Mouse (Mus musculus): Measurements from ENCODE around the gene Tmem167b.

Tmem167b gene

DNA sequence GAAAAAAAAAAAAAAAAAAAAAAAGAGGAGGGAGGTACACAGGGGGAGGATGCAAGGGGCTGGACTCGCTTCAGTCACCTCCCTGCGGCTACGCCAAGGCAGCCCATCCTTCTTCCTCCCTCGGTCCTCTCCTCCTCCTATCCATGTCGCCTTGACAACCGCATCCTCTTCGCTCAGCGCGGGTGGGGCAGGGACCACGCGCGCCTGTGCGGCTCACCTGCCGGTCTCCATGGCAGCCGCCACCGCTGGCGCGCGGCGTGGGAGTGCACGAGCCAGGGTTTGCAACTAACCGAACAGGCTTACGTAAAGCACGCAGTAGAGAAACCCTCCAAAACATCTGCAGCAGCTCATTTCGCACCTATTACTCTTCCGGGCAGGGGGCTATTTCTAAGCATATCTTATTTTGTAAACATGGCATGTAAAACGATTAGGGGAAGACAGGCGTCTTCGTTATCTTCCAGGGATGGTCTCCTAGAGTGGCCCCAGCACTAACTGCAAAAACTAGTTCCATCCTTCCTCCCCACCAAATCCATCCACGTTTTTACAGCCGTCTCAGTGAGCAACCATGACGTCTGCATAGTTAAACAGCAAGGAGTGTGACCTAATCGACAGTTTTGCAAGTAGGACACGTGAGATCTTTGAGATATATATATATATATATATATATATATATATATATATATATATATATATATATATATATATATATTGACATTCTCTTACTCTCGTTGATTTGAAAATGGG is 25.6 kb downstream of the Tmem167b start, which contains the start of gene 5330417C22Rik:
Gene 5330417C22Rik (minus strand): TSS at position 20 of the 744 bp plus-strand sequence.
- peak; percentile 27 for DNase-seq

DNA sequence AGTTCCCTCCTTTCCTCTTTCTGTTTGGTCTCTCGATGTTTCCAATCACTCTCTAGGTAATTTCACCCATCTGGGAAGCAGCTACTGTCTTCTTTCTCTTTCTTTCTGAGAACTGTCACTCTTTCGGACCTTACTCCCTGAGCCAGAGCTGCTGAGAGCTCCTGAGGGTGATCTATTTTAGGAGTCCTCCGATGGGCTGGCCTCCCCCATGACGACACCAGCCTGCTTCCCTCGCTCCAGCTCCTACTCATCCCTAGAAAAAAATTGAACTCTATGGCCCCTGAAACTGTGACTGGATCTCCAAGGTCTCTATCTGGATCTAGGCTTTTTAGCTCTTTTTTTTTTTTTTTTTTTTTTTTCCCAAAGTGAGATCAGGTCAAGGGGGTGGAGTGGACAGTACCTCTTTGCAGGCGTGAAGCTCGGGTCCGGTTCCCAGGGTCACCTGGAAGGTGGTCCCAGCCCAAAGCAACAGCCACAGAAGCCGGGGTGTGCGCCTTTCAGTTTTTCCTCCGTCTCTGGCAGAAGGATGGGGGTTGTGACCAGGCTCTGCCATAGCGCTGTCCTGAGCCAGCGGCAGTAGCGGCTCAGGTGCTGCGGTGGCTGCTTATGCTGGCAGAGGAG is 26.3 kb downstream of the Tmem167b start:
- DNase-seq = no peak

DNA sequence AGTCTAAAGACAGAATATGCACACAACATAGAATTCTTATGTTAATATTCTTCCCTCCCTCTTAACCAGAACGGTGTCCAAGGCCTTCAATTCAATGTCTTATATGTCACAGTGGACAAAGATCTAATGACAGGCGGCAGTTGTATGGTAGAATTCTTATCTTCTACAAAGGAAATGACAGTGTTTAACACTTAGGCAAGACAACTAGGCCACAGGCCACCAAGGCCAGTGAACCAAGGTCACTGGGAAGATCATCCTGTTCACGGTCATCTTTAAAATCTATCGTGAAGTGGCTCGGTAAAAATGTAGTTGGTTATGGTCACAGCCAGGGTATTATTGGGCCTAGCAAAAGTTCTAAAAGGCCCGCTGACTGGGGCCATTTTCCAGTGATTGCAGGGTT is 28.3 kb downstream of the Tmem167b start, which contains the start of gene 1700013F07Rik:
Gene 1700013F07Rik (plus strand): TSS at position 200 of the 400 bp plus-strand sequence.
- DNase-seq = no peak

DNA sequence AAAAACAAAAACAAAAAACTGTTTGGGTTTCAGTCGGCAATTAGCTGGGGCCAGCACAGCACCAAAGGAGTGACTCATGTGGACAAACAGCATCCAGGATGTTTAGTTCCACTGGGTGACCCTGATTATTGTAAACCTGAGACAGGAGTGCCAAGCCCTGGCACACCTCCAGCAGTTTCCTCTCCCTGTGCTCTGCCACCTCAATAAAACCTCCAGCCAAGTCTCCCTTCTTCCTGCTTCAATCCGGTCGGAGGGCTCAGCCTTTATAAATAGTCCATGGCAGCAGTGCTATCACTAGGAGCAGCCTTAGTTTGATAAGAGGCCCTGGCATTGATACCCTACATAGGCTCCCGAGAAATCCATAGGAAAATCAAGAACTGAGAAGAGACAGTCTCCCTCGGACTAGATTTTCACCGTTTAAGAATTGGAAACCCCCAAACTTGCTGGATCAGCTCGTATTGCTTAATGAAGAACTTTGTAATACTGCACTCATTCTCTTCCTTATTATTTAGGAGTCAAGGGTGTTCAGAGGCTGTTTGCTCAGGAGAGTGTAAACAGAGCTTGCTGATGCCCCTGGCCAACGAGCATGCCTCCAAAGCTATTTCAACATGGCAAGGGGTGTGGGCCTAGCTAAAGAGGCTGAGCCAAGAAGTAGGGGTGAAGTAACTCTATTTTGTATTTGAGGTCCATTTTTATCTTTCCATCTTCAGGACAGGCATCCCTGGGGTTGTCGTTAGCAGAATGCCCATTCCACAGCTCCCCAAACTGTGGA is 29.0 kb downstream of the Tmem167b start:
- peak; percentile 48 for DNase-seq

DNA sequence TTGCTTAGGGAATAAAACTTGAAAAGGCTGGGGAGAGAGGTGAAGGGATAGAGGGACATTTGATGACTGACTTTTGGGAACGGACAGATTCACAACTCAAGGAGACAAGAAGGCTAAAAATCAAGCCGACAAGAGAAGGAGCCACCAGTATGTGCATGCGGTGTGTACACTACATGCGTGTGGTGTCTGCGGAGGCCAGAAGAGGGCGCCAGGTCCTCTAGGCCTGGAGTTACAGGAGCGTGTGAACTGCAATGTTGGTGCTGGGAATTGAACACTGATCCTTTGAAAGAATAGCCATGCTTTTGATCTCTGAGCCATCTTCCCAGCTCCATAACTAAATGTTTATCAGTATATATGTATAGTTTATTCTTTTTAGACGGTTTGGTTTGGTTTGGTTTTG is 33.8 kb downstream of the Tmem167b start:
- no peak for DNase-seq

DNA sequence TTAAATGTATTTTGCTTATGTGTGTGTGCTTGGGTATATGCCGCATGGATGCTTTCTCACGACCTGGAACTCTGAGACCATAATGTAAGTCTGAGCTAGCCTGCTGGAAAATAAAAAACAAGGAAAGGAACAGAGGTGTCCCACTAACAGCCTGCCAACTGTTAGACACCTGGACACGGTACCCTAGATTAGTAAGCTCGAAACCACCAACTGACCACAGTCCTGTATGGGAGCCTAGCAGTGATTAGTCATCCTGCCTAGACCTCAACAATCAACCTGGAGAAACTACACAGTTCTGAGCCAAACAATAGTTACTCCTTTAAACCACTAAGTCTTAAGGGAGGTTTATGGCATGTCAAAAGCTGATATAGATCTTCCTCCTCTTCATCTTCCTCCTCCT is 38.9 kb downstream of the Tmem167b start:
- no peak for DNase-seq

DNA sequence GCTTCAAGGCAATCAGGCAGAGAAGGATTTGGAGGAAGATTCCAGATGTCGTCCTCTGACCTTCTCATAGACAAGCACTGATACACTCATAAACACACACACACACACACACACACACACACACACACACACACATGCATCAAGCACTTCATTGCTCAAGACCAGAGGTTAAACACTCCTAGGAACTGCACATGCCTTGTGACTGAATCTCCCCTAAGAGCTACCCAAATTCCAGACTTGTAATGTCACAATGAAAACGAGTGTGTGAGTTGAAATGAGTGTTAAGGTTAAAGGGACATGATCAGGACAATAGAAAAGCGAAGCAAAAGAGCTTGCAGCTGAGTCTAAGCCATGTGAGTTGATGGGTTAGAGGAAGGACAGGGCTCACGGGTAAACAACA is 44.0 kb downstream of the Tmem167b start:
- DNase-seq = no peak

DNA sequence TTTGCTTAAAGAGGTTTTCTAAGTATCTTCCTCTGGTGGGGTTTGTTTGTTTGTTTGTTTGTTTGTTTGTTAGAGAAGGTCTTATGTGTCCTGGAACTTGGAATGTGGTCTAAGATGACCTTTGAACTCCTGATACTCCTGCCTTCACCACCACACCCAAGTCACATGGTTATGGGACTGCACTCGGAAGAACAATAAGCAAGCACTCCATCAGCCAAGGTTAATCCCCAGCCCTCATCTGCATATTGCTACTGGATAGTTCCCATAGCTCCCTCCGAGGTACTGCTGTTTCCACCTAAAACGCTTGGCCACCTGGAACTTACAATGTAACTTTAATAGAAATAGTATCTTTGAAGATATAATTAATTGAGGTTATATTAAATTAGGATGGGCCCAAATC is 48.8 kb downstream of the Tmem167b start:
- no peak for DNase-seq

DNA sequence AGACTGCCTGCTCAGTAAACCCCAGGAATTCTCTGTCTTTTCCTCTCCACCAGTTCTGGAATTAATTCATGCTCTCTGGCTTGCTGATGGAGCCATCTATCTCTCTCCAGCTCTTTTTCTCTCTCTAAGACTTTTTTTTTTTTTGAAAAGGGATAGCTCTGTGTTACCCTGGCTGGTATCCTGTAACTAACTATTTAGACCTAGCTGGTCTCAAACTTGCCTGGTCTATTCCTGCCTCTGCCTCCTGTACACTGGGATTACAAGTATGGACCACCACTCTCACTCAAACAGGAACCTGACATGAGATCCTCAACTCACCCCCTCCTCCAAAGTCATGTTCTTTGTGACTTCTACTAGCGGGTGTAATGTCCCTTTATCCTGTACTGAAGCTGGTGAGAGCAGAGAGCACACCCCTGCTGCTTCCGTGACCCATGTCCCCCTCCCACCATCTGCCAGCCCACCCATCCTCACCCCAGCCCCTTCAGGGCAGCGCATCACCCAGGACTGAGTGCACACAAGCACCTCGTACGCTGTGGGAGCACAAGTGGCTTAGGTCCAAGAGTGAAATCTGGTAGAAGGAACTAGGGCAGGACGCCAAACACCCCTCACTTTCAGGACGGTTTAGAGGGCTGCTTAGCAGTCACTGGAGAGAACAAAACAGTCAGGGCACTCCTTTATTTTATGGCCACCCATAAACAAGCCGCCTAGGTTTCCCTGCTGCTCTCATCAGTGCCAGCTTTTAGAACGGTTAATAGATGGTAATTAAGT is 51.4 kb downstream of the Tmem167b start:
- DNase-seq = no peak

DNA sequence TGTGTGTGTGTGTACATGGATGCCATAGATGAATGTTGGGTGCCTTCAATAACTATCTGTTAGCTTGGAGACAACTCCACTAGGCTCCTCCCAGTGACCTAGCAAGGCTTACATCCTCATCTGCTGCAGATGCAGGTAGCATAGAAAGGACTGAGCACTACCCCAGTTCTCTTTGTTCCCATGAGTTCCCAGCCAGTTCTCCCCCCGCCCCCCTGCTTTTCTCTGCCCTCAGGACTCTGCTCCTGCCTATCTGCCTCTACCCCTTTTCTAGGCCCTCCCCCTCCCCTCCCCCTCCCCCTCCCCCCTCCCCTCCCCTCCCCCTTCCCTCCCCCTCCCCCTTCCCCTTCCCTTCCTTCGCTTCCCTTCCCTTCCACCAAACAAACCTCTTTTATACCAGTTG is 52.1 kb downstream of the Tmem167b start:
- no peak for DNase-seq

DNA sequence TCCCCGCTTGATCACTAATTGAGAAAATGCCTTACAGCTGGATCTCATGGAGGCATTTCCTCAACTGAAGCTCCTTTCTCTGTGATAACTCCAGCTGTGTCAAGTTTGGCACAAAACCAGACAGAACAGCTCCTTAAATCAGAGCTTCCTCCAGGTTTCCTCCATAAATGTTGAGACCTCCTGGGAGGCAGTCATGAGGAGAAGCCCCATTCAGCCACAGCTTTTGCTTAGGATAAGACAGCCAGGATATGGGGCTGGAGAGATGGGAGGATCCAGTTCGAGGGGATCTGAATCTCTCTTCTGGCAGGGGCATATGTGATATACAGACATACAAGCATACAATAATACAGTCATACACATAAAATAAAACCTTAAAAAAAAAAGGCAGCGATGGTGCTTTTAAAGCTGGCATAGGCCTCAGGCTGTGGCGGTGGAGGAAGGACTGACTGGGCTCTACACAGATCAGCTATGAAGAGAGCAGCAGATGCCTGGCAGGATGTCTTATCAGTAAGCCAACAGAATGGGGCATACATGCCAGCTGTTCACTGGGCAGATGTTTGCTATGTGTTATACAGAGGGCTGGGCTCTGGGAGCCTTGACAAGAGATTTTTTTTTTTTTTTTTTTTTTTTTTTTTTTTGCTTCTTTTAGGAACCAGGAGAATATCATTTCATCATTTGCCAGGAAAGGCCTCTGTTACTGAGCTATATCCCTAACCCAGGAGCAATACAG is 53.4 kb downstream of the Tmem167b start:
- DNase-seq = no peak
